9 mouse cellular contexts compared by ENCODE assay signal in genomic region chr13:101233181-101233842, GRCm38 (mm10).
A peak's percentile ranks its signal among the peaks of the same experiment; 100 is the strongest.
DNase-seq lines count a peak whose midpoint lies in the region; ATAC-seq lines count a peak whose summit lies in the region.
"Had no signal": no experiment of that assay in that cellular context is flagged by ENCODE, and none has a peak within 500 bp of the region (broad histone marks: within the 10 kb centered on the region; RNA-seq: fewer than 3 reads in every experiment).

No protein-coding gene starts in this region.

- H3K4me2 ChIP-seq in heart, embryonic 15.5 days, result peak overlapping the region; percentile 39
- peak overlapping the region; percentile 41 for H3K4me2 ChIP-seq in midbrain, embryonic 16.5 days (ENCODE audit: low read length)
- H3K4me2 ChIP-seq: liver, embryonic 15.5 days had no signal

- no peaks in the 10 kb centered on the region for H3K9me3 ChIP-seq in heart, embryonic 15.5 days (replicated peaks)
- no peaks in the 10 kb centered on the region for H3K9me3 ChIP-seq in midbrain, embryonic 16.5 days (replicated peaks; ENCODE audit: control insufficient read depth, low read length, poor library complexity, severe bottlenecking)
- H3K9me3 ChIP-seq: liver, embryonic 15.5 days had no signal

- H3K27me3 ChIP-seq in heart, embryonic 15.5 days, result no peaks in the 10 kb centered on the region
- H3K27me3 ChIP-seq in midbrain, embryonic 16.5 days (ENCODE audit: control insufficient read depth, insufficient read depth, low read depth, low read length), result no peaks in the 10 kb centered on the region
- H3K27me3 ChIP-seq: liver, embryonic 15.5 days had no signal

- ATAC-seq in heart, embryonic 15.5 days (replicated peaks; ENCODE audit: insufficient number of reproducible peaks, insufficient read depth, low FRiP score, low read depth), result peak; percentile 79
- ATAC-seq in midbrain, embryonic 16.5 days, result peak; percentile 91

- peaks cover 17% of the 10 kb centered on the region for H3K4me1 ChIP-seq in heart, embryonic 15.5 days (replicated peaks)
- H3K4me1 ChIP-seq in midbrain, embryonic 16.5 days (ENCODE audit: control insufficient read depth, insufficient read depth, low read length), result peaks cover 15% of the 10 kb centered on the region; the same call in 1 of the 2 replicates
- H3K4me1 ChIP-seq: liver, embryonic 15.5 days had no signal

- no peaks in the 10 kb centered on the region for H3K36me3 ChIP-seq in heart, embryonic 15.5 days
- no peaks in the 10 kb centered on the region for H3K36me3 ChIP-seq in midbrain, embryonic 16.5 days (ENCODE audit: control insufficient read depth, insufficient read depth, low read length)
- H3K36me3 ChIP-seq: liver, embryonic 15.5 days had no signal

- peak; percentile 7 for DNase-seq in 416B (ENCODE audit: low read depth)
- peak; percentile 87 for DNase-seq in Muller cell, postnatal 12 days (ENCODE audit: inconsistent ontology term)
- peak; percentile 21 for DNase-seq in embryo, embryonic 9.5 days (ENCODE audit: extremely low spot score)
- DNase-seq in layer of hippocampus, adult 9-11 months, result peak; percentile 91
- no peak for DNase-seq in natural killer cell, adult 2 months (ENCODE audit: low spot score in 2 of 2)
- DNase-seq in thymus, postnatal 25 days, result no peak

- 22% methylated on average over 8 of the region's 8 CpGs for WGBS in heart, embryonic 15.5 days
- WGBS in midbrain, embryonic 16.5 days, result 11% methylated on average over 8 of the region's 8 CpGs

- H3K4me3 ChIP-seq in heart, embryonic 15.5 days, result no peak overlapping the region
- H3K4me3 ChIP-seq in midbrain, embryonic 16.5 days (ENCODE audit: low read depth, low read length), result no peak overlapping the region
- H3K4me3 ChIP-seq: liver, embryonic 15.5 days had no signal

- 0 out of 2 replicates have a peak overlapping the region, but pooled peaks have one; percentile 20 for H3K9ac ChIP-seq in heart, embryonic 15.5 days
- peak overlapping the region; percentile 18; the same call in 1 of the 2 replicates for H3K9ac ChIP-seq in midbrain, embryonic 16.5 days (ENCODE audit: low read depth, low read length)
- H3K9ac ChIP-seq: liver, embryonic 15.5 days had no signal

- H3K27ac ChIP-seq in heart, embryonic 15.5 days, result peak overlapping the region; percentile 68
- peak overlapping the region; percentile 60 for H3K27ac ChIP-seq in midbrain, embryonic 16.5 days (ENCODE audit: low read length)
- H3K27ac ChIP-seq: liver, embryonic 15.5 days had no signal

Comparison
In these comparisons a context has a peak if more than half of its experiments do, and no peak if none do; other contexts are left out.
1. DNase-seq: peak in 416B (single experiment), Muller cell, postnatal 12 days (single experiment), embryo, embryonic 9.5 days (single experiment) and layer of hippocampus, adult 9-11 months (single experiment); none in natural killer cell, adult 2 months (0 of 2) and thymus, postnatal 25 days (single experiment).